Mouse (Mus musculus) intestine, postnatal 0 days (tissue): ENCODE measurements around the gene Cdk13. TPM values are rescaled to one million over a fixed set of nuclear protein-coding genes. Genes with fewer than 3 reads are reported as not detected.

Experiments used
- ATAC-seq: fragments of 200-750 bp; cut with Nextera tagmentation; 2 replicates; pipeline ENCODE4 v1.8.0; 2017; ENCODE audit warnings: mild to moderate bottlenecking, moderate TSS enrichment, moderate library complexity
- H3K27ac ChIP-seq: fragments of 300-500 bp; sonication (generic); 2 replicates; pipeline ENCODE4 v1.5.1; 2014; ENCODE audit warnings: mild to moderate bottlenecking, low read depth, low read length, moderate library complexity
- H3K27me3 ChIP-seq: fragments of 300-500 bp; sonication (generic); replicated peaks from 2 replicates; pipeline ENCODE4 v1.6.1; 2014; ENCODE audit warnings: low read length, mixed read lengths; ENCODE audit not compliant: control insufficient read depth, insufficient read depth
- H3K36me3 ChIP-seq: fragments of 300-500 bp; sonication (generic); 2 replicates; pipeline ENCODE4 v1.6.1; 2014; ENCODE audit warnings: mild to moderate bottlenecking, moderate library complexity; ENCODE audit not compliant: control insufficient read depth, insufficient read depth
- H3K4me1 ChIP-seq: fragments of 300-500 bp; sonication (generic); replicated peaks from 2 replicates; pipeline ENCODE4 v1.6.1; 2014; ENCODE audit warnings: antibody characterized with exemption, low read length, mixed read lengths; ENCODE audit not compliant: control insufficient read depth, insufficient read depth
- H3K4me2 ChIP-seq: fragments of 300-500 bp; sonication (generic); replicated peaks from 2 replicates; pipeline ENCODE4 v1.6.1; 2014; ENCODE audit warnings: low read depth, mild to moderate bottlenecking, moderate library complexity
- H3K4me3 ChIP-seq: fragments of 300-500 bp; sonication (generic); 2 replicates; pipeline ENCODE4 v1.5.1; 2014; ENCODE audit warnings: low read depth, low read length
- H3K9ac ChIP-seq: fragments of 300-500 bp; sonication (generic); 2 replicates; pipeline ENCODE4 v1.6.1; 2014; ENCODE audit warnings: mild to moderate bottlenecking, low read depth, low read length
- H3K9me3 ChIP-seq: fragments of 300-500 bp; sonication (generic); 2 replicates; pipeline ENCODE4 v1.6.1; 2016; ENCODE audit warnings: mixed run types; ENCODE audit not compliant: control insufficient read depth
- CTCF ChIP-seq: sonication (generic); IDR thresholded peaks from 2 replicates; pipeline ENCODE4 v1.5.1; 2016; ENCODE audit warnings: low read depth, mild to moderate bottlenecking, control low read depth, antibody characterized with exemption, moderate library complexity
- WGBS: fragments of 180-500 bp; shearing (Covaris S2); extraction: QIAGEN DNeasy Blood & Tissue Kit; methylation state at CpG from one replicate; pipeline ENCODE4 v1.1.7; 2014; 5-methylcytosine and 5-hydroxymethylcytosine counted together
- microRNA counts: library from miRNA; unstranded; fragments of <30 nt; microRNA quantifications from one replicate; lab custom pipeline; 2016
- microRNA-seq: library from miRNA; unstranded; fragments of <30 nt; microRNA quantifications from one replicate; pipeline ENCODE4, GENCODE M21; 2016
- polyA plus RNA-seq: library from polyadenylated mRNA; unstranded; fragments of >200 nt; fragmentation: Nextera tagmentation; extraction: Ambion mirVana; gene quantifications from 2 replicates; pipeline ENCODE4 v1.2.1, GENCODE M21; 2015

The Cdk13 gene
- polyA plus RNA-seq, 1 experiment from 2014 or later: 10.7 TPM

DNA sequence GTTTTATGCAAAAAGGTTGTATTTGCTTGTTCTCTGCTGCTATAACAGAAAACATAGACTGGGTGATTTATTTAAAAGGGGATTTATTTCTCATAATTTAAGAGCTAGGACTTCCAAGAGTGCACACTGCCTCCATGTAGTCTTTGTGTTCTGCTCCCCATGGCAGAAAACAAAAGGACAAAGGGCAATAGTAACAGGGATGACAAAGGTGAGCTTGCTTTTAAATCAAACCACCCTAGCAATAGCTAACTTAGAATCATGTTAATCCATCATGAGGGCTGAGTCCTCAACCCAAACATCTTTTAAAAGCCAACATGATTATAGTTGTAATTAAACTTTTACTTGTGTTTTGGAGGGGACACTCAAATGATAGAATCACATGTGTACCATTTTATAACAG, 115.4 kb downstream of the Cdk13 start:
- Histone ChIP-seq H3K27me3 (no peaks in the 10 kb centered on the region), H3K36me3 (no peaks in the 10 kb centered on the region), H3K9ac (no peak overlapping the region), H3K4me3 (no peak overlapping the region), H3K9me3 (no peaks in the 10 kb centered on the region), H3K4me2 (no peak overlapping the region), H3K4me1 (peaks cover 6% of the 10 kb centered on the region), H3K27ac (no peak overlapping the region)
- no peak for TF ChIP-seq CTCF
- no peak for ATAC-seq

DNA sequence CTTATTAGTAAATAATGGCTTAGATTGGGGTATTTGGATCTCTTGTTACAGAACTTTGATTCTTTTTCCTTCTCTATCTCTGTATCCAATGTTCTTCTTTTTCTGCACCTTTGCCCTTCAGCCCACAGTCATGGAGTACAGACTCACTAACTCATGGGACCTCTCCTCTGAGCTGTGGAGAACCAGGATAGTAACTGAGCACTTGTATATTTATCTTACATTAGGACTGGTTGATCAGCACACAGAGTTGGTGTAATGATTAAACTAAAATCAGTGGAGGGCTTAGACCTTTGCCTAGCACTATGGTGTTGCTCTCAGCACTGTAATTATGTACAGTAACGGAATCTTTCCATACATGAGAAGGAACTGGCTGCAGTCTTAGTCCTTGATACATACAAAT, 133.8 kb downstream of the Cdk13 start:
- no peak for TF ChIP-seq CTCF
- H3K9ac ChIP-seq: no peak overlapping the region
- ATAC-seq: no peak
- no peaks in the 10 kb centered on the region for H3K36me3 ChIP-seq
- no peaks in the 10 kb centered on the region for H3K27me3 ChIP-seq
- H3K27ac ChIP-seq: no peak overlapping the region
- no peak overlapping the region for H3K4me3 ChIP-seq
- WGBS: 20% methylated on average over 1 of the region's 1 CpGs
- no peak overlapping the region for H3K4me2 ChIP-seq
- H3K9me3 ChIP-seq: no peaks in the 10 kb centered on the region
- no peaks in the 10 kb centered on the region for H3K4me1 ChIP-seq

DNA sequence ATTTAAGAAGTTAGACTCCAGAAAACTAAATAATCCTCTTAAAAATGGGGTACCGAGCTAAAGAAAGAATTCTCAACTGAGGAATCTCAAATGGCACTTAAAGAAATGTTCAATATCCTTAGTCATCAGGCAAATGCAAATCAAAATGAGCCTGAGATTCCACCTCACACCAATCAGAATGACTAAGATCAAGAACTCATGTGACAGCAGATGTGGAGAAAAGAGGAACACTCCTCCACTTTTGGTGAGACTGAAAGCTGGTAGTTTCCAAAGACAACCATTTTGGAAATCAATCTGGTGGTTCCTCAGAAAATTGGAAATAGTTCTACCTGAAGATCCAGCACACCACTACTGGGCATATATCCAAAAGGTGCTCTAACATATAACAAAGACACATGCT, 137.5 kb downstream of the Cdk13 start:
- no peak for TF ChIP-seq CTCF
- Histone ChIP-seq H3K36me3 (no peaks in the 10 kb centered on the region), H3K27ac (no peak overlapping the region), H3K9me3 (no peaks in the 10 kb centered on the region), H3K4me2 (no peak overlapping the region), H3K9ac (no peak overlapping the region), H3K27me3 (no peaks in the 10 kb centered on the region), H3K4me1 (no peaks in the 10 kb centered on the region), H3K4me3 (no peak overlapping the region)
- WGBS: 83% methylated on average over 1 of the region's 1 CpGs
- ATAC-seq: no peak

MicroRNA genes within 50 kb of the gene (microRNA counts, 519-probe panel; counts per million panel counts)
- not detected for microRNA mmu-miR-466i (lab: Ali Mortazavi, UCI)

Small RNA genes lying within 50 kb of the gene (microRNA-seq; reads per million reads assigned to microRNA genes)
- gene Mir466i: not detected

Other genes starting within 250 kb of the Cdk13 start
- 29.6 and 34.7 TPM in 2 replicates for gene Mplkip, start 109.9 kb downstream of the Cdk13 start, polyA plus RNA-seq
- 17.3 and 22.4 TPM in 2 replicates for gene Sugct, start 109.5 kb downstream of the Cdk13 start, polyA plus RNA-seq
- gene Rala, start 139.1 kb upstream of the Cdk13 start, polyA plus RNA-seq: 107 and 110 TPM in 2 replicates
- gene Yae1d1, start 188.3 kb upstream of the Cdk13 start, polyA plus RNA-seq: 36.6 and 37.2 TPM in 2 replicates